Mouse (Mus musculus) liver, adult 2 months (tissue): ENCODE measurements around the gene Bri3bp.

Experiments used
- CTCF ChIP-seq: fragments of 200-500 bp; IDR thresholded peaks from 2 replicates; pipeline ENCODE4 v1.5.1; 2011; ENCODE audit warnings: low read depth, low read length, control low read depth
- POLR2A ChIP-seq: fragments of 200-500 bp; IDR thresholded peaks from 2 replicates; pipeline ENCODE4 v1.6.1; 2011; ENCODE audit warnings: low read length, control low read depth; ENCODE audit not compliant: insufficient read depth; ENCODE audit errors: extremely low read depth

DNA sequence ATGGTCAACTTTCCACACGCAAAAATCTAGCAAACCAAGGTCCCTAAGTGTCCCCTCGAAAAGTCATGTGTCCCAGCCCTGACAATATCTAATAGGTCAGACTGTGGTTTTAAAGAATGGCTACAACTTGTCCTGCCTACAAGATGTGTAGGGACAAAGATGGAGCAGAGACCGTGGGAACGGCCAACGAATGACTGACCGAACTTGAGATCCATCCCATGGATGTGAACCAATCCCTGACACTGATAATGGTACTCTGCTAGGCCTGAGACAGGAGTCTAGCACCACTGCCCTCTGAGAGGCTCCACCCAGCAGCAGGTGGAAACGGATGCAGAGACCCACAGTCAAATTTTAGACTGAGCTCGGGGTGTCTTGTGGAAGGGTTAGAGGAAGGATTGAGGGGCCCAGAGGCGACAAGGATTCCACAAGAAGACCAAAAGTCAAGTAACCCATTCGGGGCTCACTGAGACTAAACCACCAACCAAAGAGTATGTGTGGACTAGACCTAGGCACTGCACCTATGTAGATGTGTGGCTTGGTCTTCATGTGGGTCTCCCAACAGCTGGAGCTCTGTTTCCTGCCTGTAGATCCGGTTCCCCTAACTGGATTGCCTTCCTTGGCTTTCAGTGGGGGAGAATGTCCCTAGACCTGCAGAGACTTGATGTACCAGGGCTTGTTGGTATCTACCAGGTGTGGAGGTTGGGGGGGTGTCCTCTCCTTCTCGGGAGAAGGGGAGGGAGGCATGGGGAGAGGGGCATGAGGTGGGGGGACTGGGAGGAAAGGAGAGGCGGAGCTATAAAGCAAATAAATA is 34.1 kb upstream of the Bri3bp start:
- TF ChIP-seq CTCF (no peak), POLR2A (no peak)
